Mouse (Mus musculus) cortical plate, adult 2 months (tissue): ENCODE results near the gene Adamtsl1. TPM values are rescaled to one million over a fixed set of nuclear protein-coding genes. Genes with fewer than 3 reads are reported as not detected.

Experiments
- H3K27ac ChIP-seq: fragments of 200-500 bp; 2 replicates; pipeline ENCODE4 v1.5.1; 2012; ENCODE audit warnings: low read length, control low read depth, inconsistent platforms; ENCODE audit not compliant: insufficient read depth
- H3K4me1 ChIP-seq: fragments of 200-500 bp; 2 replicates; pipeline ENCODE4 v1.6.1; 2011; ENCODE audit warnings: low read length; ENCODE audit not compliant: control insufficient read depth, insufficient read depth
- H3K4me3 ChIP-seq: fragments of 200-500 bp; 2 replicates; pipeline ENCODE4 v1.5.1; 2011; ENCODE audit warnings: mild to moderate bottlenecking, low read length, control low read depth; ENCODE audit not compliant: insufficient read depth
- CTCF ChIP-seq: fragments of 200-500 bp; IDR thresholded peaks from 2 replicates; pipeline ENCODE4 v1.5.1; 2011; ENCODE audit warnings: mild to moderate bottlenecking, control low read depth, low read length; ENCODE audit not compliant: insufficient read depth; ENCODE audit errors: extremely low read depth
- POLR2A ChIP-seq: fragments of 200-500 bp; IDR thresholded peaks from 2 replicates; pipeline ENCODE4 v1.6.1; 2011; ENCODE audit warnings: mild to moderate bottlenecking, low read length, control low read depth; ENCODE audit not compliant: insufficient read depth; ENCODE audit errors: extremely low read depth
- polyA plus RNA-seq: library from polyadenylated mRNA; depleted of rRNA; stranded (reverse); fragments of >200 nt; gene quantifications from 2 replicates; pipeline ENCODE4 v1.2.3, GENCODE M21; 2012

The Adamtsl1 gene
- polyA plus RNA-seq, 1 experiment = 2.6 TPM

DNA sequence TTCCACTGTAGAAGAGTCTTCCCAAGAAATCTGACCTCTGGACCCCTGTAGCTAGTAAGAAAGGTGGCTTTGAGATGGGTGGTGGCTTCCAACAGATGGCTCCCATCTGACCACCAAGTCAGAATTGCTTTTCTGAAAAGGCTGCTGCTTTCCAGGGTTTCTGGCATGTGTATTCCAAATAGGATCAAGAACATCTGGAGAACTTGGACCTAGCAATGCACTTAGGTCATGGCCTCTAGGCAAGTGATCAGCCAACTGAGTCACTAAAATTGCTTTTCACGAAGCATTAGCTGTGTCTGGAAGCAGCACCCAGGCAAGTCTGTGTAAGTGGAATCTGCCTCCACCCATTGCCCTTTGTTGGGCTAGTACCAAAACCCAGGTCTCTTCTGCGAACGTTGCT is 105.3 kb downstream of the Adamtsl1 start:
- no peak overlapping the region for H3K4me3 ChIP-seq
- TF ChIP-seq CTCF = no peak
- no peak for TF ChIP-seq POLR2A
- H3K4me1 ChIP-seq = no peaks in the 10 kb centered on the region
- H3K27ac ChIP-seq = no peak overlapping the region

DNA sequence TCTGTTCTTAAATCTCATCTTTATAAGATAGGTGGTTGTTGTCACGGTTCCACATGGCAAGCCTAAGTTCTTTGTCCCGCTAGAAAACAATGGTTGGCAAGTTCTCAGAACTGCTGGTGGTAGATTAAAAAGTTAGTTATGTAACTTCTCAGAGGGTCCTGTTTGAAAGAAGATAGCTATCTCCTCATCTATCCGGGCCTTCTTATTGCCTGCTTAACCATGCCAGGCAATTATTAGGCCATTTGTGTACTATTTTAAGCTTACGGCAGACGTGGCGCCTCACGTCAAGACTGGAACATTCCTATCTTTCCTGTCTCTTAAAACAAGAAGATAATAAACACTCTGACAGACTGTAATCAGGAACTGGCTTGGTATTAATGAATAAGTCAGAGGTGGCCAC is 115.4 kb downstream of the Adamtsl1 start:
- no peak for TF ChIP-seq CTCF
- TF ChIP-seq POLR2A = no peak
- H3K27ac ChIP-seq = no peak overlapping the region
- H3K4me3 ChIP-seq = no peak overlapping the region
- no peaks in the 10 kb centered on the region for H3K4me1 ChIP-seq

DNA sequence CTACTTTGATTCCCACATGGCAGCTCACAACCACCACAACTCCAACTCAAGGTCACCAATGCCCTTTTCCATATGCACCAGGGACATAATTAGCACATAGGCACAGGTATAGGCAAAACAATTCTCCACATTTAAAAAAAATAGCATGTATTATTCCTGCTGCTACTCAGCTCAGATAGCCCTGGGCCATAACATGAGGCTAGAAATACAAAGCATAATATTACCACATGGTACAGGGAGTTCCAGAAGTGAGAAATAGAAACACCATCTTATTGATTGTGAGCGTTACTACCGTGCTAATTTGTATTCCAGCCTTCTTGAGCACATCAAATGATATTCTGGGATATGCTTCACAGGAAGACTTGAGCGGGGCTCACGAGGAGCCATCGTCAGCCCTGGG is 155.3 kb downstream of the Adamtsl1 start:
- Histone ChIP-seq H3K27ac (no peak overlapping the region), H3K4me3 (no peak overlapping the region), H3K4me1 (no peaks in the 10 kb centered on the region)
- TF ChIP-seq POLR2A = no peak
- TF ChIP-seq CTCF = no peak

DNA sequence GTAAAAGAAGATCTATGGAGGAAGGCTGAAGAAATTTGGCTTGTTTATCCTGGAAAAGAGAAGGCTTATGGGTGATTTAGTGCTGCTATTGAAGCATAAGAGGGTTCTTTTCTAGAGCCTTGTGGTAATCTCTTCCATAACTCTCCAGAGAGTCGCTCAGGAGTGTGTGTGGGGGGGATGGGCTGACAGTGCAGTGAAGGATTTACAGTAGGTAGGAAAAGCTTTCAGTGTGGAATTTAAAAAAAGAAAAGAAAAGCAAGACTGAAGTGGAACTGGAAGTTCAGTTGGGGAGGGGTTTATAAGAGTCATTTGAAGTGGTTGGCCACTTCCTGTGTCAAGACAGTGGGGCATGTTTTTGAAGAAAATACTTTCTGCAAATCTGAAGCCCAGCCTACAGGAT is 155.8 kb downstream of the Adamtsl1 start:
- no peak for TF ChIP-seq CTCF
- no peak for TF ChIP-seq POLR2A
- Histone ChIP-seq H3K4me3 (no peak overlapping the region), H3K4me1 (no peaks in the 10 kb centered on the region), H3K27ac (no peak overlapping the region)

DNA sequence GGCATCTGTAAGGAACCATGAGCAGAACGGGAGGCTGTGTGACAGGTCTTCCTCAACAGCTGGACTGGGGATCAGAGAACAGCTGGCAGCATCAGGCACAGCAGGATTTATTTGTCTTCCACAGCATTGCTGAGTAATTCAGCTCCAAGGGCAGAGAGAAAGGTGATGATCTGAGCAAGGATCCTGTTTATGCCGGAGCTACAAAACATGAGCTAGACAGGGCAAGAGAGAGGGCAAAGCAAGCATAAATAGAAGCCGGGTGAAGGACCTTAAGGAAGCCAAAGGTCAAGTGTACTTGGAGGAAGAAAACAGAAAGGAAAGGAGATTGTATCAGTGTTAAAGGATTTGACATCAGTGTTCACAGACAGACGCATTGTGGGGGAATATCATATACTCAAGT is 158.3 kb downstream of the Adamtsl1 start:
- Histone ChIP-seq H3K4me3 (no peak overlapping the region), H3K27ac (no peak overlapping the region), H3K4me1 (no peaks in the 10 kb centered on the region)
- TF ChIP-seq POLR2A (no peak), CTCF (no peak)

DNA sequence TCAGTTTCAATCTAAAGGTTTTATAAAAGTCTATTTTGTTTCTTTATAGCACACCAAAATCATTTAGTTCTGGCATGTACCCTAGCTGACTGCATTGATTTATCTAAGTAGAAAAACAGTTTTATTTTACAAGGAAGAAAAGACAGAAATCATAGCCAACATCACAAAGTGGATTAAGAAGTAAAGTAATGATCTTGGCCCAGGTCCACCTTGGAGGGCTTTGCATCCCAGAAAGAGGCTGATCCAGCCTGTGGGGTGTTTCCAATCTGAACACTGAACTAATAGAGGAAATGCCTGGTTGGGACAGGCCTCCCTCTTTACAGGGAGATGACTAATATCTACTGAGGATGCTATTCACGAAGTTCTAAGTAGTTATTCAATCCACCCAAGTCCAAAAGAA is 163.6 kb downstream of the Adamtsl1 start:
- Histone ChIP-seq H3K27ac (no peak overlapping the region), H3K4me3 (no peak overlapping the region), H3K4me1 (no peaks in the 10 kb centered on the region)
- no peak for TF ChIP-seq CTCF
- TF ChIP-seq POLR2A = no peak

DNA sequence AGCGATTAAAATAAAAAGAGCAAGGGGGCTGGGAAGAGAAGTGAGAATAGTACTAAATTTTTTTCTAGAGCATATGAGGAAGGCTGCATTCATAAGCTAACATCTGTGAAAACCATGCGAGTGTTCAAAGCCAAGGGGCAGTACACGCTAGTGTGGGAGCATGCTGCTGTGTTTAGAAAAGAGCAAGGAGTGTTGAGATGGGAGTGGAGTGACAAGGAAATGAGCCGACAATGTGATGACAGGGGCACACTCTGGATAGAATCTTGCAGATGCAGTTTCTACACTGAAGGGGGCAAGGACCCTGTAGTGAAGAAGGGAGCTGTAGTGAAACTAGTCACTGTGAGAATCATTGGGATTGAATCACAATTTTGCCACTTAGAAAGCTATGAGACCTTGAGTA is 172.2 kb downstream of the Adamtsl1 start:
- Histone ChIP-seq H3K4me1 (no peaks in the 10 kb centered on the region), H3K4me3 (no peak overlapping the region), H3K27ac (no peak overlapping the region)
- TF ChIP-seq CTCF (no peak), POLR2A (no peak)

DNA sequence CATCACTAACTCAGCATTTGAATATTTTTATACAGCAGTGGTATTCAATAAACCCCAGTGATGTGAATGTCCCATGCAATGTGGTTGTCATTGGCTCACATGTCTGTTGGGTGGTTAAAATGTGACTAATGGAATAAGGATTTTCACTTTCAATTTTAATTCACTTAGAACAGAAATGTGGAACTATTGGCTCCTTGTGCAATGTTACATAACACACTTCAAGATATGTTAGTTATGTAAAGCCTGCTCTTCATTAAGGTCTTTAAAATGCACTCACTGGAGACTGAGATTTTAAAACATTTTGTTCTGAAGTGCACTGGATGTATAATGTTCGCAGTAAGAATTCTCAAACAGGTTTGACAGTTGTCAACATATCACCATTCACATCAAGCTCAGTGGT is 181.3 kb downstream of the Adamtsl1 start:
- Histone ChIP-seq H3K4me3 (no peak overlapping the region), H3K27ac (no peak overlapping the region), H3K4me1 (no peaks in the 10 kb centered on the region)
- no peak for TF ChIP-seq CTCF
- no peak for TF ChIP-seq POLR2A

DNA sequence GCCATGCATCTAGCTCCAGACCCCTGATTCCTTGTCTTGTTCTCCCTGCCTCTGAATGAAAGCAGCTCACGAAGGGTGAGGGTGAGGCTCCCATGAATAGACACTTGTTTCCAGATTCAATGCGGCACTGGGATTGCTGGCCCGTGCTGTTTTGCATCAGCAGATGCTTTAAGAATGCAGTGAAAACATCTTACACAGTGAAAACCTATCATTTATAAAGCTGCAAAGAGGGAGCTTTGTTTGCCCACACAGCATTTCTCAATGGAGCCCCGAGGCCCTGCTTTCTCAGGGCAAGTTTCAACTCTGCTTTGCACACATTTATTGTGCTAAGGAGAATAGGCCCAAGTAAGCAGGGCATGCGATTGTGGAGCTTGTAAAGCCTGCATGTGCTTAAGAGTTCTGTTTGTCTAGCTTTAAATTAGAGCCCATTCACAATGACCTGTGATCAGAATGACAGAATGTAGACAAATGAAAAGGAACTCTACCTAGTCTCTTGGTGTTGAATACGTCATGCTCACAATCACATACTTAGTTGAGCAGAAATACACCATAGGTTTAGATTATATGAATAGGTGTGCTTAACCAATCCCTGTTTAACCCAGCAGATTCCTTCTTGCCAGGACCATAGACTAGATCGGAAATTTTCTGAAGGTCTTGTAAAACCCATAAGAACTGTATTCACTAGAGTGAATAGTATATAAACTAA is 193.5 kb downstream of the Adamtsl1 start:
- Histone ChIP-seq H3K4me1 (no peaks in the 10 kb centered on the region), H3K4me3 (no peak overlapping the region), H3K27ac (no peak overlapping the region)
- TF ChIP-seq POLR2A (no peak), CTCF (no peak)

DNA sequence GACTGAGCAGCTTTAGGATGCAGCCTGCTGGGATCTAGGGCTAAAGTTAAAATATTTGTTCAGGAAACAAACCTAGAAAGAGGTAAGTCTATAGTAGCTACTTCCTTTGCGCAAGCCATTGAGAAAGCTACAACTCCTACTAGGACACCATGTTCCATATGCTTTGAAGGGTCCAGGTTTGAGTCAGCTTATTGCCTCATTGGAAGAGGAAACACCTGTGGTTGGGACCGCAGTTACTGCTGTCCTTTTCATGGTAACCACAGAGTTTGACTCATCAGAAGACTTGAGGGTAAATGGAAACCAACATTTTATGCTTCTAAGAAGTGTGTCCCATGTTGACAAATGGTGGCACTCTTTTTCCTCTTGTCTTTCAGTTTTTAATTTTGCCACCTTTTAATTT is 195.7 kb downstream of the Adamtsl1 start:
- no peak overlapping the region for H3K4me3 ChIP-seq
- TF ChIP-seq CTCF = no peak
- TF ChIP-seq POLR2A = no peak
- H3K27ac ChIP-seq = no peak overlapping the region
- no peaks in the 10 kb centered on the region for H3K4me1 ChIP-seq
